Mouse (Mus musculus) forebrain, embryonic 10.5 days (tissue): ENCODE results near the gene Tnks2. TPM values are rescaled to one million over a fixed set of nuclear protein-coding genes. Genes with fewer than 3 reads are reported as not detected.

ENCODE experiments used
- DNase-seq: peaks from one replicate; pipeline ENCODE4 v3.0.0-alpha.2; 2017; ENCODE audit warnings: low spot score; ENCODE audit errors: extremely low spot score
- H3K27ac ChIP-seq: fragments of 300-500 bp; sonication (generic); 2 replicates; pipeline ENCODE4 v1.5.1; 2016; ENCODE audit warnings: mild to moderate bottlenecking
- H3K27me3 ChIP-seq: fragments of 300-500 bp; sonication (generic); 2 replicates; pipeline ENCODE4 v1.6.1; 2016; ENCODE audit warnings: mild to moderate bottlenecking; ENCODE audit not compliant: poor library complexity, severe bottlenecking
- H3K36me3 ChIP-seq: fragments of 300-500 bp; sonication (generic); replicated peaks from 2 replicates; pipeline ENCODE4 v1.6.1; 2016; ENCODE audit warnings: mild to moderate bottlenecking, moderate library complexity
- H3K4me1 ChIP-seq: fragments of 300-500 bp; sonication (generic); 2 replicates; pipeline ENCODE4 v1.6.1; 2016
- H3K4me3 ChIP-seq: fragments of 300-500 bp; sonication (generic); 2 replicates; pipeline ENCODE4 v1.5.1; 2016; ENCODE audit warnings: mild to moderate bottlenecking, moderate library complexity
- H3K9me3 ChIP-seq: fragments of 300-500 bp; sonication (generic); 2 replicates; pipeline ENCODE4 v1.6.1; 2016; ENCODE audit warnings: mild to moderate bottlenecking, moderate library complexity
- WGBS: fragments of 180-500 bp; shearing (Covaris S2); methylation state at CpG from one replicate; pipeline ENCODE4 v1.1.7; 2016; 5-methylcytosine and 5-hydroxymethylcytosine counted together
- polyA plus RNA-seq: library from polyadenylated mRNA; unstranded; fragments of >200 nt; fragmentation: Nextera tagmentation; extraction: Ambion mirVana; gene quantifications from 2 replicates; pipeline ENCODE4 v1.2.1, GENCODE M21; 2016

Gene Tnks2
- polyA plus RNA-seq, 1 experiment from 2014 or later, result 48.5 TPM

DNA sequence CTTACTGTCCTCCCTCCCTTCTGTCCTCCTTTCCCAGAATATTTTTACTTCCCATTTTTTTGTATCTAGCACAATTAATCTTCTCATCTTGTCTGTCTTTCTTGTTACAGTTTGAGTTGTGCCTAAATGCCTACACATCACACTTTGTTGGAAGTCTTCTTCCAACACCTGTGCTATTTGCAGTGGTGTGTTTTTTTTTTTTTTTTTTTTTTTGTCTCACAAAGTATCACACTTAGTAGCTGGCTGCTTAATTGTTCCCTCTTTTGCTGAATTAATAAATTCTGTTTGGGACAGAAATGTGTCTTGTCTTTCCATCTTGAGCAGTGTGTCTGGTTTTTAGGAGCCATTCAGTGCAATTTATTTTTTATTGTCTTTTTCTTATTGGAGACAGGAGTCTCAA is 95.8 kb downstream of the Tnks2 start:
- H3K4me3 ChIP-seq, result no peak overlapping the region
- no peaks in the 10 kb centered on the region for H3K9me3 ChIP-seq
- no peak overlapping the region for H3K27ac ChIP-seq
- no peaks in the 10 kb centered on the region for H3K27me3 ChIP-seq
- peaks cover 21% of the 10 kb centered on the region for H3K36me3 ChIP-seq
- peaks cover 26% of the 10 kb centered on the region for H3K4me1 ChIP-seq
- DNase-seq, result no peak

DNA sequence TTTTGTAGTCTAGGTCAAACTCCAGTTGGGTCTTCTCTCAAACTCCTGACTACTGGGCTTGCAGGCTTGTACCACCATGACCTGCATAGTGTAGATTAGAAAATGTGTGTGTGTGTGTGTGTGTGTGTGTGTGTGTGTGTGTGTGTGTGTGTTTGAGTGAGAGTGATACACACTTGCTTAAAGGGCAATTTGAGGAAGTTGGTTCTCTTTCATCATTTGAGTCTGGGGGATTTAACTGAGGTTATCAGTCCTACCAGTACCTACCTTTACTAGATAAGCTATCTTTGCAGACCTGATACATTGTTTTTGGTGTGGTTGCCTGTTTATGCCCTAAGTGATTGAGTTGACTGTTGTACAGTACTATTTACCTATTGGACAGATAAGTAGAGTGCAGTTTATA is 98.1 kb downstream of the Tnks2 start:
- Histone ChIP-seq H3K4me3 (no peak overlapping the region), H3K4me1 (peaks cover 15% of the 10 kb centered on the region), H3K36me3 (peaks cover 38% of the 10 kb centered on the region), H3K27ac (no peak overlapping the region), H3K9me3 (no peaks in the 10 kb centered on the region), H3K27me3 (no peaks in the 10 kb centered on the region)
- DNase-seq, result no peak

DNA sequence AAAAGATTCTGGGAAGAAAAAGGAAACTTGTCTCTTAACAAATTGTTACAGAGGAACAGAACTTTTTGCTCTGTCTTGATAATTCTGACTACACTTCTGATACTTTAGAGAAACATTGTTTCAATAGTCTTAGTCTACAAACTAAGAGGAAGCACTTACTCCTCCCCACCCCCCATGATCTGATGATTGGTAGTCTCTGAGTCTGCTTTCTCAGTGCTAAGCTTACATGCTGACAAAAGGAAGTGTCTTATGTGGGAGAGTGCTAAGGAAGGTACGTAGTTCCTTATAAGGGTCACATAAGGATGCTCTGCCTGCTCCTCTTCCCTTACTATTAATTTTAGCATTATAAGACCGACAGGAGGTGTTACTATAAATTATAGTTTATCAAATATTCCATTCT is 98.6 kb downstream of the Tnks2 start:
- H3K4me3 ChIP-seq, result no peak overlapping the region
- no peak overlapping the region for H3K27ac ChIP-seq
- H3K27me3 ChIP-seq, result no peaks in the 10 kb centered on the region
- 95% methylated on average over 2 of the region's 2 CpGs for WGBS
- peaks cover 38% of the 10 kb centered on the region for H3K36me3 ChIP-seq
- H3K4me1 ChIP-seq, result peaks cover 9% of the 10 kb centered on the region
- H3K9me3 ChIP-seq, result no peaks in the 10 kb centered on the region
- no peak for DNase-seq

DNA sequence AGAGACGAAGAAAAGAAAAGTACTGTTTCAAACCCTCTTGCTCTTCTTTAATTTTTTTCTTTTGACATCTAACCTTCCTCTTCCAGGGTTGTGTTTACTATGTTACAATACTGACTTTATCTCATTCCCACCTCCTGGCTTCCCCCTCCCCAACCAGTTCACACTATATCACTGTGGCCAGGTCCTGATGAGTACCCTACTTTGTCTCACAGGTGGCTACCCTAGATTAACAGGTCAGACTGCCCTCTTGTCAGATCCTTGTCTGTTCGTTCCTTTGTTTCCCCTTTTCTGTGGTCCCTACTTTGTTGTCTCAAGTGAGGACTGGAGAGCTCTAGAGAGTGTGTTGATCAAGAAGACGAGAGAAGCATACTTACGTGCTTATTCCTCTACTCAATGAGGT is 102.3 kb downstream of the Tnks2 start:
- Histone ChIP-seq H3K4me1 (no peaks in the 10 kb centered on the region), H3K9me3 (no peaks in the 10 kb centered on the region), H3K4me3 (no peak overlapping the region), H3K27me3 (no peaks in the 10 kb centered on the region), H3K36me3 (peaks cover 46% of the 10 kb centered on the region), H3K27ac (no peak overlapping the region)
- 91% methylated on average over 4 of the region's 4 CpGs for WGBS
- DNase-seq, result no peak

DNA sequence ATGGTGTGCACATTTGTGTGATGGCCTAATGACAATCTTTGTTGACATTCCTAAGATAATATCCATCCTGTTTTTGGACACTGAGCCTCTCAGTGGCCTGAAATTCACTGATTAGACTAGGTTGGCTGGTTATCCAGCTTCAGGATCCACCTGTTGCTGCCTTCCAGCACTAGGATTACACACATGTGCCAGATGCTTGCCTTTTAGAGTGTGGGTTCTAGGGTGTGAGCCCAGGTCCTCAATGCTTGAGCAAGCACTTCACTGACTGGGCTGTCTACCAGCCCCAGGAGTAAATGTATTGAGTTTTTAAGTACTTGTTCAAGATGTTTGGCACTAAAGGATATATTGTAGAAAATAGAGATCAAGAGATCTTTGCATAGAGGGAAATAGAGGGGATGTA is 104.0 kb downstream of the Tnks2 start:
- no peaks in the 10 kb centered on the region for H3K4me1 ChIP-seq
- H3K36me3 ChIP-seq, result peaks cover 40% of the 10 kb centered on the region
- no peaks in the 10 kb centered on the region for H3K27me3 ChIP-seq
- no peak overlapping the region for H3K27ac ChIP-seq
- no peaks in the 10 kb centered on the region for H3K9me3 ChIP-seq
- no peak for DNase-seq
- no peak overlapping the region for H3K4me3 ChIP-seq

DNA sequence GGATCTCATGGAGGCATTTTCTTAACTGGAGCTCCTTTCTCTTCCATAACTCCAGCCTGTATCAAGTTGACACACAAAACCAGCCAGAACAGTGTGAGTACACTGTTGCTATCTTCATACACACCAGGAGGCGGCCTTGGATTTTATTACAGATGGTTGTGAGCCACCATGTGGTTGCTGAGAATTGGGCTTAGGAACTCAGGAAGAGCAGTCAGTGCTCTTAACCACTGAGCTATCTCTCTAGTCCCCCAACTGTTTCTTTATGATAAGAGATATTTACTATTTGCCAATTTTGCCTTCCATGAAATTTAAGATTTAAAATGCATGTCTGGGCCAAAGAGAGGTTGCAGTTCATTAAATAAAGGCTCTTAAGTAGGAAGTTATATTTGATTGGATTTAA is 106.0 kb downstream of the Tnks2 start:
- DNase-seq, result no peak
- Histone ChIP-seq H3K9me3 (no peaks in the 10 kb centered on the region), H3K27me3 (no peaks in the 10 kb centered on the region), H3K36me3 (peaks cover 42% of the 10 kb centered on the region), H3K4me3 (no peak overlapping the region), H3K27ac (no peak overlapping the region), H3K4me1 (no peaks in the 10 kb centered on the region)
- WGBS, result 86% methylated on average over 1 of the region's 1 CpGs

Other genes starting within 250 kb of the Tnks2 start
- 1.3 and 1.5 TPM in 2 replicates for gene Ppp1r3c, start 97.6 kb upstream of the Tnks2 start, polyA plus RNA-seq
- gene Fgfbp3, start 85.4 kb downstream of the Tnks2 start, polyA plus RNA-seq, result 17.9 and 19.4 TPM in 2 replicates
- gene Btaf1, start 91.8 kb downstream of the Tnks2 start, polyA plus RNA-seq, result 19.7 and 20.6 TPM in 2 replicates